Mouse (Mus musculus): Measurements from ENCODE around the gene Cuedc1. TPM values are rescaled to one million over a fixed set of nuclear protein-coding genes. Genes with fewer than 3 reads are reported as not detected.
A peak's percentile ranks its signal among the peaks of the same experiment; 100 is the strongest.
"Not testable (repeated sequence)": the region's sequence is repeated elsewhere in the genome, so short reads cannot be mapped to it uniquely, and the experiment has no call there.

Cuedc1 gene
- polyA plus RNA-seq, 1 experiment: 53.2 TPM

DNA sequence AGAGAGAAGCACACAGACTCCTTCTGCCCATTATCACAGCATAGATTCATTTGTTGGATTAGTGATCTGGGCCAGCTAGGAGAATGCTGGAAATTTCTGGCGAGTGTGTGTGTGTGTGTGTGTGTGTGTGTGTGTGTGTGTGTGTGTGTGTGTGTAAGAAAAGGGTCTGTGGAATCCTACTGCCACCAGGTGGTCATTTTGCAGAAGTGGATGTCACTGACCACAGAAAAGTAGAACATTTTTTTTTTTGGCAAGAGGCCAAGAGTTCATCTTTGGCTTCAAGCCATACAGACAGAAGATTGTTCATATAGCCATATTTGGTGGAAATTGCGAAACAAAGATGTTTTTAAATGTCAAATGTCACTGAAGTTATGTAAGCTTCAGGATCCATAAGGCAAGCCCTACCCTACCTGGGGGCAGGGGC is 99.3 kb downstream of the Cuedc1 start:
- peak; percentile 92 for DNase-seq (ENCODE audit: low read depth)
- TF ChIP-seq CTCF (IDR thresholded peaks at IDR 0.05; ENCODE audit: borderline replicate concordance, extremely low read depth, insufficient read depth, insufficient read length) (peak; percentile 61; the same call in 1 of the 2 replicates), POLR2A (IDR thresholded peaks at IDR 0.05; ENCODE audit: borderline replicate concordance, extremely low read depth, insufficient read depth, insufficient read length, poor library complexity, severe bottlenecking) (no peak)

DNA sequence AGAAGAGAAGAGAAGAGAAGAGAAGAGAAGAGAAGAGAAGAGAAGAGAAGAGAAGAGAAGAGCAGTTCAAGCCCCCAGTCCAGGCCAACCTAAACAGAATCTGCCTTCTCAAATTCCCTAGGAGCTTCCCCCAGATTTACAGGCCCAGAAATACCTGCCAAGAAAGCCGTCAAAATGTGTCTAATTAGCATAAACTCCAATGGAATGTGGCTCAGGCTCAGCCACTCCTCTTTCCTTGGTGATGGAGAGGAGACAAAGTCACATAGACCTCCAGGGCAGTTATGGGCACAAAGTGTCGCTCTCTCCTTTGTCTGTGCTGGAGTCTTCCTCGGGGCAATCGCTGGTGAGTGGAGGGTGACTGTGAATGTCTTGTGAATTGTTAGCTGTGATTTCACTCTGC is 100.4 kb downstream of the Cuedc1 start:
- DNase-seq (ENCODE audit: low read depth): no peak
- TF ChIP-seq CTCF (IDR thresholded peaks at IDR 0.05; ENCODE audit: borderline replicate concordance, extremely low read depth, insufficient read depth, insufficient read length) (no peak), POLR2A (IDR thresholded peaks at IDR 0.05; ENCODE audit: borderline replicate concordance, extremely low read depth, insufficient read depth, insufficient read length, poor library complexity, severe bottlenecking) (no peak)

DNA sequence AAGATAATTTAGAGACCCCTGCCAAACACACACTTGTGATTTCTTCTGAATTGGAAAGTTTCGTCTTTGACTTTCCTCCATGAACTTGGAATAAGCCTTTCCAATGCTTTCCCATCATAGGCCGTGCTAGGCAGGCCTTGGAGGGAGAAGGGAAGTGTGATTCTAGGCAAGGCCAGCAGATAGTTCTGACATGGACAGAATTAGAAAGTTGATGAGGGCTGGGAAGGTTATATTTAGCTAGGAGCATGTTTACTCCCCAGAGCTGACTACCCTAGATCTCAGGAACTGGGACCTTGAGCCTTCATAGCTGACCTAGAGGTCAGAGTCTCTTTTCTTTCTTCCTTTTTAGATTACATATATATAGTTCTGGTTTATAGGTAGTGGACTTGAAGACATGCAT is 103.3 kb downstream of the Cuedc1 start:
- no peak for TF ChIP-seq POLR2A (IDR thresholded peaks at IDR 0.05; ENCODE audit: borderline replicate concordance, extremely low read depth, insufficient read depth, insufficient read length, poor library complexity, severe bottlenecking)
- no peak for TF ChIP-seq CTCF (IDR thresholded peaks at IDR 0.05; ENCODE audit: borderline replicate concordance, extremely low read depth, insufficient read depth, insufficient read length)
- no peak for DNase-seq (ENCODE audit: low read depth)

DNA sequence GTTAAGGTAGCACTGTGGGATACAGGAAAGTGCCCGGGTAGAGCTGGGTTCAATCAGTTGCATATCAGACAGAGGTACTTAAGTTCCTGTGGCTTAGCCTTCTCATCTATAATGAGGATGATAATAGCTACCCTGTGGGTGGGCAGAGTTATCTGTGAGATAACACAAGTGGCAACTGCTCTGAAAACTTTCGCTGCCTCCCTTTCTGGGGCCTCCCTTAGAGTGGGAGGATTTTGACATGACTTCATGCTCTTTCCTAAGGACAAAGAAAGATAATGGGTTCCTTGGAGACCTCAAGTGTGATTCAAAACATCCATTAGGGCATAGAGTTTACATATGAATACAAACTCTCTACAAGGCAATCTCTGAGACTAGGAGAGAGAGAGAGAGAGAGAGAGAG is 104.2 kb downstream of the Cuedc1 start:
- no peak for DNase-seq (ENCODE audit: low read depth)
- TF ChIP-seq POLR2A (IDR thresholded peaks at IDR 0.05; ENCODE audit: borderline replicate concordance, extremely low read depth, insufficient read depth, insufficient read length, poor library complexity, severe bottlenecking): no peak
- no peak for TF ChIP-seq CTCF (IDR thresholded peaks at IDR 0.05; ENCODE audit: borderline replicate concordance, extremely low read depth, insufficient read depth, insufficient read length)

DNA sequence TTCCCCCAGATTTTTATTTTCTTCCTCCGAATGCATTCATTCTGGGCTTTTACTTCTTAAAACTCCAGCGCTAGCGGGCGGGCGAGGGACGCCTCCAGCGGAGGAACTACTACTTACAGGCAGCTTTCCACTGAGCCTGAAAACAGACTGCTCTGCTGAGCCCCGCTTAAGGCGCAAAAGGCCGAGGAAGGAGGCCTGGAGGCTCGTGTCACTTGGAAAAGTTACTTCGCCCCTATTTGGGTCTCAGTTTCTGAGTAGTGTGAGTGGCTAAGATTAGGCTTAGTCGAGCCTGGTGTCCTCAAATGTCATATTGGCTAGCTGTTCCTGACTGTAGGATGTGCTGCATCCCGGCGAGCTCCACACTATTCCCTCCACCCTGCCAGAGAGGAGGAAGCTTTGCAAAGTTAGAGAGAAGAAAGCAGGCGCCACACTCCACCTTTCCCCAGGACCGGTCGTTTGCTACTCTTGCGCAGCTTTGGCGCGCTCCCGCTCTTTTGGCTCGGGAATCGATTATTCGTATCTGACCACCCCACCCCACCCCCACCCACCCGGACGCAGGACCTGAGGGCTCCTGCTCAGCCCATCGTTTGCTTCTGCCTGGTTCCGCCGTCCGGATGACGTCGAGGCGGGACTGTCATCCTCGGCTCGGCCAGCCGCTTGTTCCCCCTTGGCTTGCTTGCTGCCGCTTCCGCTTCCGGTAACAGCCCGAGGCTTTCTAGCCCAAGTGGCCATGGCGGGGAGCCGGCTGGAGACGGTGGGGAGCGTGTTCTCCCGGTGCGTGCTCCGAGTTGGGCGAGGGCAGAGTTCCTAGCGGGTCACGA is 106.1 kb downstream of the Cuedc1 start, which contains the start of gene Mrps23:
Gene Mrps23 (plus strand): TSS at position 677 of the 821 bp plus-strand sequence.
- peak; percentile 98 for DNase-seq (ENCODE audit: low read depth)
- TF ChIP-seq CTCF (IDR thresholded peaks at IDR 0.05; ENCODE audit: borderline replicate concordance, extremely low read depth, insufficient read depth, insufficient read length): peak; percentile 59
- peak; percentile 52; the same call in 1 of the 2 replicates for TF ChIP-seq POLR2A (IDR thresholded peaks at IDR 0.05; ENCODE audit: borderline replicate concordance, extremely low read depth, insufficient read depth, insufficient read length, poor library complexity, severe bottlenecking)

DNA sequence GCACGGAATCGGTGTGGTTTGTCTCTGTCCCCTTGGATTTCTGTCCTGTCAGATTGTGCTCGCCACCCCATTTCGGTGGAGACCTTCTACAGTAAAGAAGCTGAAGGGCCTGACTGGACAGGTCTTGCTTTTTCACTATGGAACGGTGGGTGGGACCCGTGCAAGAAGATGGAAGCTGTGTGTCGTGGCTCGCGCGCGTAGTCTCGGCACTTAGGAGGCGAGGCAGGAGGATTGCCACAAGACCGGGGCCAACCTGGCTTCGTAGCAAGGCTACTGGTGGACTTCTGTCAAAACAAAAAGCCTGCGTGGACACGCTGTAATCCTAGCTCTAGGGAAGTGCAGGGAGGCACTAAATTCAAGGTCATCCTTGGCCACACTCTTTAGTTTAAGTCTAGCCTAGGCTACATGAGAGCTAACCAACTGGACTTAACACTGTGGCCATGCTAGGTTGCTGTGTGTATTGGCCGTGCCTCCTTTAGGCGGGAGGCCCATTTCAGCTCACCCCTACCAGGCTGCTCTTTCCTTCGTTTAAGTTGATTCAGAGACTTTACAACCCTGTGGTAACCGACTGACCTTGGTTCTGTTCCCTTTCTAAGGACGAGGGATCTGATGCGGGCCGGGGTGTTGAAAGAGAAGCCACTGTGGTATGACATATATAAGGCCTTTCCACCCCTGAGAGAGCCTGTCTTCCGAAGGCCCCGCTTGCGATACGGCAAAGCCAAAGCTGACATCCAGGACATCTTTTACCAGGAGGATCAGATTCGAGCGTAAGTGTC is 106.9 kb downstream of the Cuedc1 start:
- DNase-seq (ENCODE audit: low read depth): no peak
- TF ChIP-seq CTCF (IDR thresholded peaks at IDR 0.05; ENCODE audit: borderline replicate concordance, extremely low read depth, insufficient read depth, insufficient read length) (no peak), POLR2A (IDR thresholded peaks at IDR 0.05; ENCODE audit: borderline replicate concordance, extremely low read depth, insufficient read depth, insufficient read length, poor library complexity, severe bottlenecking) (no peak)

DNA sequence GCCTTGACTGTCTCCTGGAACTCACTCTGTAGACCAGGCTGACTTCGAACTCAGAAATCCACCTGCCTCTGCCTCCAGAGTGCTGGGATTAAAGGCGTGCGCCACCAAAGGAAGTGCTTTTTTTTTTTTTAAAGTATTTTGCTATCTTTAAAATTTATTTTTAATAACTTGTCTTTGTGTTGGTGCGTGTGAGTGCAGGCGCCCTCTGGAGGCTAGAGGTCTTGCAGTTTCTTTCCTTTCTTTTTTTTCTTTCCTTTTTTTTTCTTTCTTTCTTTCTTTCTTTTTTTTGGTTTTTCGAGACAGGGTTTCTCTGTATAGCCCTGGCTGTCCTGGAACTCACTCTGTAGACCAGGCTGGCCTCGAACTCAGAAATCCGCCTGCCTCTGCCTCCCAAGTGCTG is 108.7 kb downstream of the Cuedc1 start:
- DNase-seq (ENCODE audit: low read depth): not testable (repeated sequence)

DNA sequence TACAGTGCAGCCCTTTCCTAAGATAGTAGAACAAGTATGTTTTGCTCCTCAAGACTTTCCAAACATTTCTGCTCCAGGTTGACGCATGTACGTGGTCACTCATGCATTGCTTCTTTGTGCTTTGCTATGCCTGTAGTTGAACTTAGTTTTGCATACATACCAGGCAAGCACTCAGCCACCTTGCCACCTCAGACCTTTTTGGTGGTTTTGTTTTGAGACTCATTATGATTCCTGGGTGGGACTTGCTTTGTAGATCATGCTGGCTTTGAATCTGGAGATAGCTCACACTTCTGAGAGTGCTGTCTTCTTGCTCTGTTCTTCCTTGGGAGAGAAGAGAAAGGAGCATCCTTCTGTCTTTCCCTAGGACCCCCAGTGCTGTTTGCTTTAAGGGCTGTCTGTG is 109.8 kb downstream of the Cuedc1 start:
- DNase-seq (ENCODE audit: low read depth): no peak
- TF ChIP-seq POLR2A (IDR thresholded peaks at IDR 0.05; ENCODE audit: borderline replicate concordance, extremely low read depth, insufficient read depth, insufficient read length, poor library complexity, severe bottlenecking): no peak
- TF ChIP-seq CTCF (IDR thresholded peaks at IDR 0.05; ENCODE audit: borderline replicate concordance, extremely low read depth, insufficient read depth, insufficient read length): no peak

More for the DNA sequence above, 108.7 kb downstream of the Cuedc1 start:
- peak; percentile 35; the same call in 1 of the 2 replicates for TF ChIP-seq CTCF (IDR thresholded peaks at IDR 0.05; ENCODE audit: borderline replicate concordance, extremely low read depth, insufficient read depth, insufficient read length)

DNA sequence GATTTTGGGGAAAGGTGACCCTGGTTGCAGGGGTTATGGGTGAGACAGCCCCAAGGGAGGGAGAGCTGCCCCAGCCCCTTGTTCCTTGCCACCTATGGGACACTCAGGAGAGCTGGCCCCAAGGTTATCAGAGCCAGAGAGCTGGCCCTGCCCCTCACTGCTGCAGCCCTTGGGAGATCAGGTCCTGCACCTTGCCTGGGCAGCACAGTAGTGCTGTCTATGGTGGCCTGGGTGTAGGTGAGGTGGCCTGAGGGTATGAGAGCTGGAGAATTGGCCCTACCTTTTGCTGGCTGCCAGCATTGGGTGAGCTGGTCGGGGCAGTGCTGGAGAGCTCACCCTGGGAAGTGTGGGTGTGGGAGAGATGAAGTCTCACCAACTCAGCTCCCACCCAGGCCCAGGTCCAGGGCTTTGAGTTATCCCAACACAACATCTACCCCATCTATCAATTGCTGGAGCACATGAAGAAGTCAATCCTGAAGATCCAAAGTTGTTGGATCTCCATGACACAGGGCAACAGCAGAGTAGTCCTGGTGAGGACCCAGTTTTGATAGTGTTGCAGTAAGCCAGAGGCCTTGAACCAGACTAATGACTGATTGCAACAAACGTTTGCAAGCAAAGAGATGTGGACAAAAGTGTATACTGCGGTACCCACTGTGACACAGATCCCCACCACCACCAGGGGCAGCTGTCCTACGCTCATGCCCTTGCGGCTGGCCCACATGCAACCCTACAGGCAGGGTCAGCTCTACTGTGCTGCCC is 114.1 kb downstream of the Cuedc1 start:
- no peak for TF ChIP-seq POLR2A (IDR thresholded peaks at IDR 0.05; ENCODE audit: borderline replicate concordance, extremely low read depth, insufficient read depth, insufficient read length, poor library complexity, severe bottlenecking)
- TF ChIP-seq CTCF (IDR thresholded peaks at IDR 0.05; ENCODE audit: borderline replicate concordance, extremely low read depth, insufficient read depth, insufficient read length): no peak
- no peak for DNase-seq (ENCODE audit: low read depth)

DNA sequence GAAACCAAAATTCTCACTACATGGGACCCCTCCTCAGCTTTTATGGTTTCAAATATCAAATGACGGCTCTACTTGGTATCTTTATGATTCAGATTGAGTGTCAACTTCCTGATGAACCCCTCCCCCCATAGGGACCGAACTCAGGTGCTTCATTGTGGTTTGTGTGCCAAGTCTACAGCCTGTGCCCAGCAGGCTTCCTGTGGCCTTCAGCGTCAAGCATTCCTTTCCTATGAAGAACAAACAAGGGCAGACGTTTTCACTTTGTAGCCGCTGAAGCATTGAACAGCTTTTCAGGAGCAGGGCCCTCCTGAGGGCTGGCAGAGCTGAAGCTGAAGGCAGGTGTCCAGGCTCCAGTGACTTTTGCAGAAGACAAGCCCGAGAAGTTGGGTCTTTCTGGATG is 115.9 kb downstream of the Cuedc1 start:
- TF ChIP-seq CTCF (IDR thresholded peaks at IDR 0.05; ENCODE audit: borderline replicate concordance, extremely low read depth, insufficient read depth, insufficient read length): no peak
- TF ChIP-seq POLR2A (IDR thresholded peaks at IDR 0.05; ENCODE audit: borderline replicate concordance, extremely low read depth, insufficient read depth, insufficient read length, poor library complexity, severe bottlenecking): no peak
- DNase-seq (ENCODE audit: low read depth): no peak

Data from brain, embryonic 14.5 days (tissue).